Mouse (Mus musculus) regulatory T cell (primary cell): ENCODE results near the gene Spcs2.
"Not testable (repeated sequence)": the region's sequence is repeated elsewhere in the genome, so short reads cannot be mapped to it uniquely, and the experiment has no call there.

Experiments
- in situ Hi-C: fragments of 300-600 bp; cut with MboI, MseI; formaldehyde crosslinking; loops from one replicate; pipeline ENCODE4 v1.15.1; 2025; ENCODE audit warnings: high pct_unique_total_duplicates

Spcs2 gene

DNA sequence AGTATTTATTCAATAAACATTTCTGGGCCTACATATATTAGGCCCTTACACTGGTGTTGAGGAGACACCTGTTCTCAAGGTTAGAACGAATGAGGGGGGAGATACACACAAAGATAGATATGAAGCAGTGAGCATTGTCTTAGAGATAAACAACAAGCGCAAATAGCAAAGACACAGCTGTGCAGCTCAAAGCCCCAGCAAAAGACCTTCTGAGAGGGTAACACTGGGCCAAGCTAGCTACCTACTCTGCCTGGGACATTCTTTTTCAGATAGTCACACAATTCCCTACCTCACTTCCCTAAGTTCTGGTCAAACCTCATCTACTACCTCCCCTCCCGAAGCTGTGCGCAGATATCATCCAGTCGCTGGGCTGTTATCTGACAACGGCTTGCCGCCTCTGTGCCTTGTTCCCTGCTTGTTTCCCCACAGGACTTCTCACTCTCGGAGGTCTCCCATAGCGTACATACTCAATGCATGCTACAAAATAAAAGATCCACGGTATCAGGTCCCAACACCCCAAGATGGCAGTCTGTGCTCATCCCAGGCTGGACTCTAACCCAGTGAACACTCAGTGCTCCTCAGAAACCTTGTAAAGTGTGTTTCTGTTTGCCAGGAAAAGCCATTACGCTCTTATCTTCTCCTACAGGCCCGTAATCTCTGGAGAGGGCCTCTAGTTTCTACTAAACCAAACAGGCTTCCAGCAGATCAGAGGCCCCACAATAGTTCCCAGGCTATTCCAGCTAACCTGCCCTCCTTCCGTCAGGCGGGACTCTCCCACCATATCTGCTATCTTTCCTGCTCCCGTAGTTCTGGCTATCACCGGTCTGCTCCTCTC lies 38.4 kb downstream of the Spcs2 start:
- in situ Hi-C loops: loop anchor here (5.0 to 10.0 kb wide), 2 partner anchors 32 to 440 kb away; partner anchors contain the start of genes Gdpd5 and Xrra1

DNA sequence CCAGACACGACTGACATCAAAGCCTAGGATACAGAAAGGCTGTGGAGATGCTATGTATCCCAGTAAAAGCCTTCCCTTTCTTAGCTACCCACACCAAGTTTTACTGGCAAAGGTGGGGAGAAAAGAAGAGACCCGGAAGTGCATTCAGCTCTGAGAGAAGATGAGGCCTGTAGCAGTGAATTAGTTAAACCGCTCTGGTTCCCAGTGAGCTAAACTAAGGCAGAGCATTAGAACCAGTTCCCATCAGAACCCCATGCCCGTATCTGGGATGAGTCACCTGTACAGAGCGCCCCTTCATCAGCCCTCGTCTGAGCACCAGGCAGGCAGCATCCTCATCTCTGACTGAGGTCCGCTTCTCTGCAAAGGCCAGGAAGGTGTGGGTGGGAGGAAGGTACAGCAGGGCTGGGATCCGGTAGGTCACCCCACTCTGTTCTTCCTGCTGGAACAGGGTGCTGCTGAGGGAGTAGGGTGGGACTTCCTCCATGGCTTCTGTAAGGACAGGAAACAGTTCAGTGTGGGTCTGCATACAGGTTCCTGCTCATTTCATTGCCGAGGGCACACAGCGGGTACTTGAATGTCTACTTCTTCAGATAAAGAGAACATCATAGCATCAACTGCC lies 40.1 kb downstream of the Spcs2 start:
- in situ Hi-C loops: loop anchor here (5.0 to 10.0 kb wide), 2 partner anchors 34 to 438 kb away; partner anchors contain the start of genes Gdpd5 and Xrra1

DNA sequence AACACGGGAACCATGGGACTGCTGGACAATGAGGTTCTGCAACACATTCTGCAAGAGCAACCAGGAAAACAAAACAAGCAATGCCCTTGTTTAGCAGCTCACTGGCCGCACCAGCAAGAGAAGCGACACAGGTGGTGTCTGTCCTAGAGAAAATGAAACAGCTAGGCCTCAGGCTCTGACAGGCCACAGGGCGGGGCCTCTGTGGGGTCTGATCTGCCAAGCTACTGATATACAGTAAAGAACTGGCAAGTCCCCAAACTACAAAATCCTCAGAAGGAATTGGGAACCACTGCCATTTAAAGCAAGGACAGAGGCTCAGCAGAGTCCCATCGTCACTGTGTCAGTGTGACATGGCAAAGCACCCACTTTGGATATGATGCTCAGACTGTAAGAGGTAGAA lies 40.8 kb downstream of the Spcs2 start:
- in situ Hi-C loops: loop anchor here (5.0 to 10.0 kb wide), 2 partner anchors 35 to 438 kb away; partner anchors contain the start of genes Gdpd5 and Xrra1

DNA sequence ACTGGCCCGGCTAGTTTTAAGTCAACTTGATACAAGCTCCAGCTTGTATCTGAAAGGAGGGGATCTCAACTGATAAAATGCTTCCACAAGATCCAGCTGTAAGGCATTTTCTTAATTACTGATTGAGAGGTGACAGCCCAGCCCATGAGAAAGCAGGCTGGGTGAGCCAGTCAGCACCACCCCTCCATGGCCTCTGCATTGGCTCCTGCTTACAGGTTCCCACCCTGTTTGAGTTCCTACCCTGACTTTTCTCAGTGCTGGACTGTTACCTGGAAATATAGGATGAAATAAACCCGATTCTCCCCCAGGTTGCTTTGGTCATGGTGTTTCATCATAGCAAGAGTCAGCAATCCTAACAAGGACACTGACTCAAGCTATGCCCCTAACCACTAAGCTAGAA lies 41.3 kb downstream of the Spcs2 start:
- in situ Hi-C loops: loop anchor here (5.0 to 10.0 kb wide), 2 partner anchors 35 to 437 kb away; partner anchors contain the start of genes Gdpd5 and Xrra1

DNA sequence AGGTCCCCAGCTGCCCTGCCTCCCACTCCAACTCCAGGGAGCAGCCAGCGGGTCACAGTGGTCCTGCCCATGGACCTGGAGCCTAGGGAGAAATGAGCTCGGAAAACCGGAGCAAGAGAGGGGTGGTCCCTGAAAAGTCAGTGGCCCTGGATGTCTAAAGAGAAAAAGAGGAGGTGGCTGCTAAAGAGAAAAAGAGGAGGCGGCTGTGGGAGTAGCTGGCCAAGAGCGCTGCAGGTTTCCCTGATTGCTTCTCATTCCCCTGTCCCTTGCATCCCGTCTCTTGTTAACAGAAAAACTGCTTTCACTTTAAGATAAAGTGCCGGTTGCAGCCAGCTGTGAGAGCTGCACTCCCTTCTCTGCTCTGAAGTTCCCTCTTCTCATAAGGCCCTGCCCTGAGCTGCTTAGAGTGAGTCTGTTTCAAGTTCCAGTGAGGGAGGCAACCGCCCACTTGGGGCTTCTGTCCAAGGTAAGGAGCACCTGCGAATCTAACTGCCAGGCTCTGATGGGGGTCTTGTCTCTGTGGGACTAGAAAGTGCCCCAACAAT lies 45.0 kb downstream of the Spcs2 start:
- in situ Hi-C loops: not testable (repeated sequence)

DNA sequence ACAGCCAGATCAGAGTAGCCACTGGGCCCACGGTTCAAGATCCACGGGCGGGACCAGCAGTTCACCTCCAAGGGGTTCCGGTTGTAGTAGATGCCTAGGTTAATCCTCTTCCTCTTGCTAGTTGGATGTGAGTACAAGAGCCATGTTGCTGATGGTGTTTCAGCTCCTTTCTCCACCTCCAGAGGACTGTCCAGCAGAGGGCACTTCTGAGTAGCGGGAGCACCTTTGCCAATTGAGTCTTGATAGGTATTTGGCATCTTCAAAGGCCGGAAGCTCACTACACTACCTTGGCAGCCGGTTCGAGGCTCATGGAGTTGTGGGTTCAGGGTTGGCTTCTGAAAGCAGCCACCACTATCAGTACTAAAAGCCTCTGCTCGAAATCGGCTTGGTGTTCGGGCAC lies 49.9 kb downstream of the Spcs2 start:
- in situ Hi-C loops: loop anchor here (5.0 kb wide), 1 partner anchor 64 kb away; no protein-coding TSS in a partner anchor

DNA sequence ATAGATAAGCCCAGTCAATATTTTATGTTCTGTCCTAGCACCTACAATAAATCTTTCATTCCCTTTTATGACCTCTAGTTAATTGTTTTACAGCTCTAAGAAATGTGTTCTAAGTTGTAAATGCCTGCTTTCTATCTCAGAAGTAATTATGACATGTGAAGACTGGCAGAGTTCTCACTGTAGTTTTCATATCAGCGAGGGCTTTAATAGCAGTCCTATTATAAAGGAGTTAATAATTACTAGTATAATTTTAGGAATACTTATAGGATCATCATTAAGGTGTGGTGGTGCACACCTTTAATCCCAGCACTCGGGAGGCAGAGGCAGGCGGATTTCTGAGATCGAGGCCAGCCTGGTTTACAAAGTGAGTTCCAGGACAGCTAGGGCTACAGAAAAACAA lies 51.6 kb downstream of the Spcs2 start:
- in situ Hi-C loops: loop anchor here (5.0 kb wide), 1 partner anchor 66 kb away; no protein-coding TSS in a partner anchor

DNA sequence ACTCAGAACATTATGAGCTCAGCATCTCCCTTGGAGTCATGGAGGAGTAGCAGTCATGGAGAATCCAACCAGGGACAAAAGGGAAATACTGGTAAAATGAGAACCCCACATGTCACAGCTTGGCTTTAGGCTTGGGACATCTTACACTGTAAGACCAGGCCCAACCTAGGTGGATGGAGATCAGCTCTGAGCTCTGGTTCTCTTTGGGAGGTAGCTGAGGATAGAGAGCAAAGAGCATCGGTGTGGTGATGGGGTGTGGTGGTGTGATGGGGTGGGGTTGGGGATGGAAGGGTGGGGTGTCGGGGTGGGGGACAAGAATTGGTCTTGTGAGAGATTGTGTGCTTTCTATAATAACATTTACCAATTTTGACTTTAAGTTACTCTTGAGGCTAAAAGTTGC lies 52.4 kb downstream of the Spcs2 start:
- in situ Hi-C loops: loop anchor here (5.0 kb wide), 1 partner anchor 66 kb away; no protein-coding TSS in a partner anchor

DNA sequence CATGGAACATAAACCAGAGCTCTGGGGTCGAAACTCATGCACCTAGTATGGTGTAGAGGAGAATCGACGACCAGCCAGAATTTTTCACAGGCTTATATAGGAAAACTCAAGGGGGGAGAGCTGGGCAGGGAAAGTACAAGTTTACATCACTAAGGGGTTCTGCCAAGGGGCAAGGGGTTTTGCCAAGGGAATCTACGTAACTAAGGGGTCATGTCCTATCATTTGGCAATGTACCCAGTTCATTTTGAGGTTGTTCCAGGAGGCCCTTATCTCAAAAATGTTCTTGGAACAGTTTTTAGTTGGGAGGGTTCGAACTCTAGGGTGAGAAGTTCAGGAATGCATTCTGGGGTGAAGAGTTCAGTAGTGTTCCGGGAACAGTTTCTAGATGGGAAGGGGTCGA lies 56.2 kb downstream of the Spcs2 start:
- in situ Hi-C loops: not testable (repeated sequence)

DNA sequence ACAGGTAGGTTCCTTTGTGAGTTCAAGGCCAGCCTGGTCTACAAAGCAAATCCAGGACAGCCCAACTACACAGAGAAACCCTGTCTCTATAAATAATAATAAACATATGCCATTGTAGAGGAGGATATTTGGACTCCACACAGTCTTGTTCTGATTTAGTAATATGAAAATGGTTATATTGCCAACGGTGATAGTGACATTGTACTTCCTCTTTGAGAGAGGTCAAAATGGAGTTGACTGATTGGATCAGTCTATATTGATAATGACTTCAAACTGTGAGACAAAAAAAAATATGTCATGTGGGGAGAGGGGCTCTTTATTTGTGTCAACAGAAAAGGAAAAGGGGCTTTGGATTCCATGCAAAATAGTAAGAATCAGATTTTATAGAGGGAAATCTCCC lies 57.9 kb downstream of the Spcs2 start:
- in situ Hi-C loops: no loop called here

DNA sequence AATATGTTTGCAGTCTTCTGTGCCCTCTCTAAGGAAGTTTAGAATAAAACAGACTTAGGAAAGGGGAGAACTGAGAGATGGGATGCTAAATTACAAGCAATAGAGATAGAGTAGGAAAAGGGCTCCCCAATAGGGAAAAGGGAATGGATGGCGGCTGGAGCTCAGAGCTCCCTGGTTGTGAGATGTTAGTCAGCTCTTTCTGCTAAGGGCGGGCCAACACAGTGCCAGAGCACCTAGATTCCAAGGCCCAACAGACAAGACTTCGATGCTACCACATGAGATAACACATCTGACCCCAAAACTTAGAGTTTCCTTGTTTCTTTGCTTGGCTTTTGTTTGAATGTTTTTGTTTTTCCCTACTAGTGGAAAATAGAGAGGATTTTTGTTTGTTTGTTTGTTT lies 59.2 kb downstream of the Spcs2 start:
- in situ Hi-C loops: not testable (repeated sequence)

DNA sequence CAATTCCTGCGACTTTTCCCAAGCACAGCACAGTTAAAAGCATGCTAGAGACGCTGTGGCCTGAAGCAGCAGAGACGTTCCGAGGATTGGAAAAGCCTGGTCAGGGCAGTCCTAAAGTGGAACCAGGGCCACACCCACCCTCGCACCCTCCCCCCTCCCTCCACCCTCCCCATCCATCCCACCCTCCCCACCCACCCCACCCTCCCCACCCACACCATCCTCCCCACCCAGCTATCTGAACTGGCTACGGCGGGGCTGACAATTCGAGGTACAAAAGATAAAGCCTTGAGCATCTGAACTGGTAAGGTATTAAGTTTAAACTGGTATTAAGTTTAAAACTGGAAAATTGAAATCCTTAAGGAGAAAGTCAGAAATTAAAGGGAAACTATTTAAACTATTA lies 59.7 kb downstream of the Spcs2 start:
- in situ Hi-C loops: no loop called here

DNA sequence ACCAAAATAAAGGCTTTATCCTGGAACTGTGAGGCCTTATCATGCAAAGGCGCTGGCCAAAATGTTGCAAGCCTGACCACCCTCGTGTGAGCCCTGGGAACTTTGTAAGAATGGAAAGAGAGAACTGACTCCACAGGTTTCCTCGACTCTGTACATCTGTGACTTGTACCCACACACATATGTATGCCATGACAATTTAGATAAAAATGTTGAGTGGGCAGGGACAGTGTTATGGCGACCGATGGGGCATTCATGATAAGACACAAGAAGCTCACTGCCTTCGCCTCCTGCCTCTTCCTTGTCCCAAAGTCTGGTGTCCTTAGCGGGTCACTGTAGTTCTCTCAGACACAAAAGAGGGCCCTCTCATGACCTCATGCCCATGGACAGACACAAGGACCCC lies 64.1 kb downstream of the Spcs2 start:
- in situ Hi-C loops: loop anchor here (5.0 kb wide), 2 partner anchors 137 to 302 kb away; no protein-coding TSS in a partner anchor

DNA sequence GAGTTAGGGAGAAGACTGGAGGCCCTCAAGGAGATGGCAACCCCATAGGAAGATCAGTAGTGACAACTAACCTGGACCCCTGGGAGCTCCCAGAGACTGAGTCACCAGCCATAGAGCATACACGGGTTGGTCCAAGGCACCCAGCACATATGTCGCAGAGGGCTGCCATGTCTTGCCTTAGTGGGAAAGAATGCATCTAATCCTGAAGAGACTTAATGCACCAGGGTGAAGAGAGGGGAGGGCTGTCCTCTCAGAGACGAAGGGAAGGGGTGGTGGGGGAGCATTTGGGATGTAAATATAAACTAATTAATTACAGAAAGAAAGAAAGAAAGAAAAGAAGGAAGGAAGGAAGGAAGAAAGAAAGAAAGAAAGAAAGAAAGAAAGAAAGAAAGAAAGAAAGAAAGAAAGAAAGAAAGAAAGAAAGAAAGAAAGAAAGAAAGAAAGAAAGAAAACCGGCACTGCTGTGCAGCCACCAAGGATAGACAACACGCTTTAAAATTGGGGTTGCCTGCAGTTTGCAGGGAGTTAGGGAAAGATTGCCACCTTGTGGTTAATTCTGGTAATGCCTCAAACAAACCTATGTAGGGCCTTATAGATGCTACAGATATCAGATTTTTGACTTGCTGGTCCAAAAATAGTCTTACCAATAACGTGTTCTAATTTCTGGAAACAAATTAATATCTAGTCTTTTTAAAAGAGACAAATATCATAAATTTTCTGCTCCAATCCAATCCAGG lies 65.2 kb downstream of the Spcs2 start:
- in situ Hi-C loops: loop anchor here (5.0 kb wide), 2 partner anchors 136 to 301 kb away; no protein-coding TSS in a partner anchor

DNA sequence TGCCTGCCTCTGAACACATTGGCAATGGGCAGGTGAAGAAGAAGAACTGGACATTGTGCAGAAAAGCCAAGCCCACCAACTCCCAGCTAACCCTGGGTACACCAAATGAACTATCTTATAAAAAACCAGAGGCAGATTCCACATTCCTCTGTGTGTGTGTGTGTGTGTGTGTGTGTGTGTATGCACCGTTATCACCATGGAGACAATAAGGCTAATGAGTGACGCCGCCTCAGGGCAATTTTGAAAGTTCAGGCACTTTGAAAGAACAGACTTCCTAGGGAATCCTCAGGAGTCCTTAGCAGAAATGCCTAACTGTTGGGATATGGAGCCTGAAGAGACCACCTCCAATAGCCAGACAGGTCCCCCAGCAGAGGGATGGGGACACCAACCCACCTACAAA lies 66.0 kb downstream of the Spcs2 start:
- in situ Hi-C loops: loop anchor here (5.0 kb wide), 2 partner anchors 135 to 300 kb away; no protein-coding TSS in a partner anchor

DNA sequence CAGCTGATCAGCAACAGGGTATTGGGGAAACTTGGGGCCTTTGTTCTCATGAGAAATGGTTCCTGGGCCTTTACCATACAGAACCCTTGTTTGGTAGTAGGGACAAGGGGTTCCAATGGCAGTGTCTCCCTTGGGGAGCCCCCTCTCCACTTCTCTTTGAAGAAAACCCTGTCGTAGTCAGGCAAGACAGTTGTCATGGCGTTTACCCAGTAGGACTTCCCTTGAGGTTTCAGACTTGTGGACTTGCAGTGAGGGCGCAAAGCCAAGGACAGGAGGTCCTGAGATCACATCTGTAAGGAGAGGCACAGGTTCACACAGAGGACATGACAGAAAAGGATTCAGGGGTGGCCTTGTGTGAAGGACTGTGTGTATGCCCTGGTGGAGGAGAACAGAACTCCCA lies 66.8 kb downstream of the Spcs2 start:
- in situ Hi-C loops: loop anchor here (5.0 kb wide), 2 partner anchors 134 to 299 kb away; no protein-coding TSS in a partner anchor

DNA sequence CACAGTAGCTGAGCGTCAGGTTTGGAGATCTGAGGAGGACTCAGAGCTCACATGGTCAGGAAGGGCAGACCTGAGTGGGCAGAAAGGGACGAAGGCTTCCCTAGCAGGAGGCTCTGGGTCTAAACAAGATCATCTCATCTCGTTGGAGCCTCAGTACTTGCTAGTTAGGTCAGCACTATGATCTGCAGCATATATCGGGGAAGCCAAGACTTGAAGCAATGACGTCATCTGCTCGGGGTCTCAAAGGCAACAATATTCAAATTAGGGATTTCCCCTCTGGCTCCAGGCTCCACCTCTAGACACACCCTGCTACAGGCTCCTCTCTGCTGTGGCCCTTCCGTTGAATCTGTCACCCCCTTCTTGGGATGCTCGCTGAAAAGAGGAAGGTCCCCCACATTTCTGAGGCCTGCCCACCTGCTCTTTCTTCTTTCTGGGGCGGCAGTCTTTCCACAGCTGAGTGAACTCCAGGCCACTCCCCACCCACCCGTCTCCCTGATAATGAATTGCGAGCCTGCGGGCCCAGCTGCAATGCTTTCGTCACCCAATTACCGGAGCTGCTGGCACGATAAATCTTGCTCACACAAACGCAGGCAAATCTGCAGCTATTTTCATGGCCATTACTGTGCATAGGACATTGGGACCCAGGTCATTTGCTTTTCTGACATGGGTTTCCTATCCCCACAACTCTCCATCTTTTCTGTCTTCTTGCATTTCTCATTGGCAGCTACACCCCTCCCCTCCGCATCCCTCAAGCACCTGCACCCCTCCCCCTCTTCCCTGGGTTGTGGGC lies 67.9 kb downstream of the Spcs2 start:
- in situ Hi-C loops: loop anchor here (5.0 kb wide), 2 partner anchors 133 to 298 kb away; no protein-coding TSS in a partner anchor

DNA sequence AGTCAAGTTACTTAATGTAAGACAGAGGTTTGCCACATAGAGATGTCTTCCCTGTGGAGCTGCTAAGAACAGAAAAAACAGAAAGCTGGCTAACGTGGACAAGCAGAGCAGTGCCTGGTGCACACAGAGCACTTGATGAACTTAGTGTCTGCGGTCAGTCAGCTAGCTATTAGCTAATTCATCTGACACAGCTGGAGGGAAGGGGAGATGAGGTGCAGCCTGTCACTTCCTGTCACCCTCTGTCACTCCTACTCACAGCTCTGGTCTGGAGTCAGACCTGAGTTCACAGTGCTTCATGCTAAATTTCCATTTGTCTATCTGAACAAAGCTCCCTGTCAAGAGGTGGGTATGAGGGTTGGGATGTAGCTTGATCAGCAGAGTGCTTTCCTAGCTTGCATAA lies 69.2 kb downstream of the Spcs2 start:
- in situ Hi-C loops: no loop called here

DNA sequence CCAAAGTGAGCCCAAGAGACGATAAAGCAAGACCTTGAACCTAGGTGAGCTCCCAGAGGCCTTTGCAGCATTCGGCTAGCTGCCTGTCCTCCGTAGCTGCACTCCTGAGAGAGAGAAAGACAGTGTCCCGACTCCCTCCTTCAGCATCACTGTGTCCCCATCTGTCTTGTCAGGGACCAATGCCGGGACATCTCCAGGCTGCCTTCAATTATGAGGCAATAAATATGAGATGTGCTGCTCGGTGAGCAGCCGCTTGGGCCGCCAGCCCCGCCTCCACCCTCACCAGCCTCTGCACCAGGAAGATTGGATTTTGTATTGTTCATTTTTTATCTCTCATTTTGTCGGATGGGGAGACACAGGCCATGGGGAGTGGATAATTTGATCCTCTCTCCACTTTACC lies 72.4 kb downstream of the Spcs2 start:
- in situ Hi-C loops: no loop called here

DNA sequence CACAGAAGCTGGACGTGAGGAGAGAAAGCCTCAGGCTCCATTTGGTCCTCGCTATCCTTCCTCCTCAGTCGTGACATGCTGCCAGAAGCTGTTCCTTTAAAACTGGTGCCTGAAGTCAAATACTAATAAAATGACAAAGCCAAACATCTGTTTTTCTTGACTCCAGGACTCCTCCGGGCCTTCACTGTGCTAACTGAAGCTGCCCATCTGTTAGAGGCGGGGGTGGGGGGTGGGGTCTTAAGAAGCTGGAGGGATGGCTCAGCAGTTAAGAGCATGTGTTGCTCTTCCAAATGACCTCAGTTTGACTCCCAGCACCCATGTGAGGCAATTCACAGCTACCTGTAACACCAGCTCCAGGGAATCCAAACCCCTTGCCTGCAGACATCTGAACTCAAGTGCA lies 74.7 kb downstream of the Spcs2 start:
- in situ Hi-C loops: no loop called here
